Mouse (Mus musculus): ENCODE results near the gene Tcf7l2. TPM values are rescaled to one million over a fixed set of nuclear protein-coding genes. Genes with fewer than 3 reads are reported as not detected.

The Tcf7l2 gene
- polyA plus RNA-seq, 1 experiment from 2014 or later, result 215 TPM

DNA sequence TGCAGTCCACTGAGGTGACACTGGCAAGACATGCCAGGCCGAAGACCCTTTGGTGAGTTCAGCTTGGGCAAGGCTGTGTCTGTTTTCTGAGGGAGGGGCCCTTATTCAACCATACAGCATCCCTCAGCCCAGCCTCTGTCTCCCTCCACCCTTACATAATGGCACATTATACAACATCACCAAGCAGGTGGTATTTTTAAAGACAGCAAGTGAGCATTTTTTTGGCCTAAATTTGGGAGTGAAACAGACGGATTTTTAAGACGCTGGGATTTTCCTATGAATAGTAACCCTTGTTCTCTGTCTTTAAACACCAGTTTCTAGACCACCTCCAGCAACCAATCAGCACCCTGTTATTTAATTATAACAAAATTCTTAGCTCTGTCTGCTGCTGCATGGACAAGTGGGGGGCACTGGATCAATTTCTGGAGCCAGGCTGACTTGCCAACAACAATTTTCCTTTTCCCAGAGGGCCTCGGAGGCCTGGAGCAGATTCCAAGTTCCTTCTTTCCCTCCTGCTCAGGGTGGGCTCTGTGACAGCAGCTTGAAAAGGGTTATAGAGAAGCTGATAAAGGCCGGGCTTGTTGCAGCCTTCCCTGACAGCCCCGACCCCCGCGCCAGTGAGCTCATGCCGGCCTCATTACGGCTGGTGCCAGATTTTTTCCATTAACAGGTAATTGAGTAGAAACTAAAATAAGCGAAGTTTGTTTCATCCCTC lies 199.1 kb downstream of the Tcf7l2 start:
- no peak overlapping the region for H3K4me3 ChIP-seq
- 11% methylated on average over 11 of the region's 11 CpGs for WGBS
- no peaks in the 10 kb centered on the region for H3K36me3 ChIP-seq (ENCODE audit: poor library complexity, severe bottlenecking)
- peaks cover 40% of the 10 kb centered on the region for H3K27me3 ChIP-seq
- peaks cover 22% of the 10 kb centered on the region for H3K4me1 ChIP-seq
- 0 out of 2 replicates have a peak overlapping the region, but pooled peaks have one; percentile 35 for H3K27ac ChIP-seq
- no peaks in the 10 kb centered on the region for H3K9me3 ChIP-seq (replicated peaks)
- peak; percentile 94 for ATAC-seq
- no peak overlapping the region for H3K9ac ChIP-seq
- H3K4me2 ChIP-seq, result peak overlapping the region; percentile 38

- Histone ChIP-seq H3K4me2 (peak overlapping the region; percentile 38), H3K4me1 (peaks cover 22% of the 10 kb centered on the region), H3K27ac (peak overlapping the region; percentile 22; the same call in 1 of the 2 replicates), H3K4me3 (no peak overlapping the region), H3K36me3 (ENCODE audit: poor library complexity, severe bottlenecking) (no peaks in the 10 kb centered on the region), H3K27me3 (peaks cover 34% of the 10 kb centered on the region), H3K9ac (no peak overlapping the region), H3K9me3 (replicated peaks) (no peaks in the 10 kb centered on the region)
- ATAC-seq, result peak; percentile 76
- 38% methylated on average over 16 of the region's 16 CpGs for WGBS
Measured at GRCm38 (mm10) chr19:55941253-55942125, 199.9 kb downstream of the Tcf7l2 start.

DNA sequence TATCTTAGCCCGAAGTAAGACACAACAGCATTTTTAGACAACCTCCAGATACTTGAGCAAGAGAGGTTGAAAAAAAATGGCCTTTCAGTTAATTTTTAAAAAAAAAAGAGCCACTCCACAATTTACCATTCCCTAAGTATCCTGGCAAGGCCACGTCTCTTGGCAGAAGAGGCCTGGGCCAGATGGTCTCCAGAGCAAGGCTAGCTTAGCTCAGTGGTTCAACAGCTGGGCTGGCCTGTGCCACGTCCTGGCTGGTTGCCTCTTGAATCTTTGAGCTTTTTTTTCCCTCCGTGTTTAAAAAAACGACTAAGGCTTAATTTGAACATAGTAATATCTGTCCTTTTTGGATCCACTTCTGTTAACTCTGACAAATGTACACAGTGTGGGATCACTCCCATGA lies 209.8 kb downstream of the Tcf7l2 start:
- Histone ChIP-seq H3K9me3 (replicated peaks) (no peaks in the 10 kb centered on the region), H3K4me1 (peaks cover 17% of the 10 kb centered on the region), H3K4me2 (no peak overlapping the region), H3K36me3 (ENCODE audit: poor library complexity, severe bottlenecking) (no peaks in the 10 kb centered on the region), H3K9ac (no peak overlapping the region), H3K27me3 (peaks cover 12% of the 10 kb centered on the region; the same call in 1 of the 2 replicates), H3K4me3 (no peak overlapping the region), H3K27ac (no peak overlapping the region)
- WGBS, result 85% methylated on average over 5 of the region's 5 CpGs
- ATAC-seq, result no peak; the same call in 1 of the 2 replicates

DNA sequence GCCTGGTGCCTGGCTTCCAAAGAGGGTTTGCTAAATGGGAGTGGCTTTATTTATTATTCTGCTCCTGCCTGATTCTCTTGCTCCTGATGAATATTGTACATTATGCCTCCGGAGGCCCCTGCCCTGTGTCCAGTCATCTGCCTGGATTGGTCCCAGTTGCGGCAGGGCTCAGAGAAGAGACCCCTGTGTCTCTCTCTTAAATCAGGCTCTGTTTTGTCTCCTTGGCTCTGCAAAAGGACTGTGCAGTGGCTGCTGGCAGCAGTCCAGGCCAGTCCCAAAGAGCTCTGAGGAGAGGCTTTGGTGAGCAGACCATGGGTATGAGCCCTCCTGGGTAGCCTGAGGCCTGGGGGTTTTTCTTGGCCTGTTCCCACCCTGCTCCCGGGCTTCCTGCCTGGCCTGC lies 211.6 kb downstream of the Tcf7l2 start:
- WGBS, result 19% methylated on average over 3 of the region's 3 CpGs
- no peaks in the 10 kb centered on the region for H3K36me3 ChIP-seq (ENCODE audit: poor library complexity, severe bottlenecking)
- H3K4me1 ChIP-seq, result peaks cover 17% of the 10 kb centered on the region
- H3K4me3 ChIP-seq, result no peak overlapping the region
- H3K9ac ChIP-seq, result 0 out of 2 replicates have a peak overlapping the region, but pooled peaks have one; percentile 23
- no peaks in the 10 kb centered on the region for H3K9me3 ChIP-seq (replicated peaks)
- ATAC-seq, result peak; percentile 77
- peak overlapping the region; percentile 40 for H3K27ac ChIP-seq
- peaks cover 12% of the 10 kb centered on the region; the same call in 1 of the 2 replicates for H3K27me3 ChIP-seq
- H3K4me2 ChIP-seq, result no peak overlapping the region

GRCm38 (mm10) chr19:55955126-55955525 lies 213.5 kb downstream of the Tcf7l2 start:
- no peak overlapping the region for H3K4me2 ChIP-seq
- no peak for ATAC-seq
- H3K36me3 ChIP-seq (ENCODE audit: poor library complexity, severe bottlenecking), result no peaks in the 10 kb centered on the region
- no peak overlapping the region for H3K27ac ChIP-seq
- H3K9me3 ChIP-seq (replicated peaks), result peaks cover 6% of the 10 kb centered on the region
- peaks cover 17% of the 10 kb centered on the region for H3K4me1 ChIP-seq
- WGBS, result 83% methylated on average over 3 of the region's 3 CpGs
- H3K9ac ChIP-seq, result no peak overlapping the region
- H3K27me3 ChIP-seq, result no peaks in the 10 kb centered on the region
- no peak overlapping the region for H3K4me3 ChIP-seq

GRCm38 (mm10) chr19:55956745-55957144 lies 215.1 kb downstream of the Tcf7l2 start:
- no peak overlapping the region for H3K4me2 ChIP-seq
- 97% methylated on average over 6 of the region's 6 CpGs for WGBS
- ATAC-seq, result no peak

GRCm38 (mm10) chr19:55964421-55964820 lies 222.8 kb downstream of the Tcf7l2 start:
- ATAC-seq, result no peak
- no peaks in the 10 kb centered on the region for H3K36me3 ChIP-seq (ENCODE audit: poor library complexity, severe bottlenecking)
- H3K4me1 ChIP-seq, result peaks cover under 1% of the 10 kb centered on the region; the same call in 1 of the 2 replicates
- peaks cover 8% of the 10 kb centered on the region for H3K9me3 ChIP-seq (replicated peaks)
- H3K4me2 ChIP-seq, result no peak overlapping the region
- 0 out of 2 replicates have a peak, but pooled peaks cover 11% of the 10 kb centered on the region for H3K27me3 ChIP-seq
- H3K9ac ChIP-seq, result no peak overlapping the region
- H3K27ac ChIP-seq, result no peak overlapping the region
- H3K4me3 ChIP-seq, result no peak overlapping the region
- WGBS, result 96% methylated on average over 3 of the region's 3 CpGs

More at GRCm38 (mm10) chr19:55956745-55957144, 215.1 kb downstream of the Tcf7l2 start:
- Histone ChIP-seq H3K36me3 (ENCODE audit: poor library complexity, severe bottlenecking) (no peaks in the 10 kb centered on the region), H3K4me1 (peaks cover 17% of the 10 kb centered on the region), H3K27me3 (no peaks in the 10 kb centered on the region), H3K9ac (no peak overlapping the region), H3K27ac (no peak overlapping the region), H3K9me3 (replicated peaks) (peaks cover 6% of the 10 kb centered on the region), H3K4me3 (no peak overlapping the region)

DNA sequence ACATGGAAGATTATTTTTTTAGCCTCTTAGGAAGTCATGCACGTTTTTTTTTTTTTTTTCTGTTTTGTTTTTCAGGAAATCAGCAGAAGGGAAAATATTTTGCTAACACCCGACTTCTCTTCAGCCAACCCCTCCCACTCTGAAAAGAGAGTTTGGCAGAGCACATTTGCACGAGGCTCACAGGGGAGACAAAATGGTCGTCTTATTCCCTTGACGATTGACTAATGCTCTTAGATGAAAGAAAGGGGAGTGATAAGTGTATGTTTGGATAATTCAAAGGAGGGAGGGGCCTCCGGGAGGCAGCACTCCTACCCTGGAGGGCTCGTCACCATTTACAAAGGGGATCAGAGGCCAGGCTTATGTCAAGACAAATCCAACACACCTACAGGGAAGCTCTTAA lies 224.4 kb downstream of the Tcf7l2 start:
- no peak overlapping the region for H3K4me2 ChIP-seq
- no peaks in the 10 kb centered on the region for H3K36me3 ChIP-seq (ENCODE audit: poor library complexity, severe bottlenecking)
- no peak overlapping the region for H3K9ac ChIP-seq
- H3K4me3 ChIP-seq, result no peak overlapping the region
- H3K27me3 ChIP-seq, result 0 out of 2 replicates have a peak, but pooled peaks cover 11% of the 10 kb centered on the region
- H3K9me3 ChIP-seq (replicated peaks), result peaks cover 5% of the 10 kb centered on the region
- H3K4me1 ChIP-seq, result peaks cover 16% of the 10 kb centered on the region
- H3K27ac ChIP-seq, result no peak overlapping the region
- WGBS, result 39% methylated on average over 7 of the region's 7 CpGs
- ATAC-seq, result no peak

DNA sequence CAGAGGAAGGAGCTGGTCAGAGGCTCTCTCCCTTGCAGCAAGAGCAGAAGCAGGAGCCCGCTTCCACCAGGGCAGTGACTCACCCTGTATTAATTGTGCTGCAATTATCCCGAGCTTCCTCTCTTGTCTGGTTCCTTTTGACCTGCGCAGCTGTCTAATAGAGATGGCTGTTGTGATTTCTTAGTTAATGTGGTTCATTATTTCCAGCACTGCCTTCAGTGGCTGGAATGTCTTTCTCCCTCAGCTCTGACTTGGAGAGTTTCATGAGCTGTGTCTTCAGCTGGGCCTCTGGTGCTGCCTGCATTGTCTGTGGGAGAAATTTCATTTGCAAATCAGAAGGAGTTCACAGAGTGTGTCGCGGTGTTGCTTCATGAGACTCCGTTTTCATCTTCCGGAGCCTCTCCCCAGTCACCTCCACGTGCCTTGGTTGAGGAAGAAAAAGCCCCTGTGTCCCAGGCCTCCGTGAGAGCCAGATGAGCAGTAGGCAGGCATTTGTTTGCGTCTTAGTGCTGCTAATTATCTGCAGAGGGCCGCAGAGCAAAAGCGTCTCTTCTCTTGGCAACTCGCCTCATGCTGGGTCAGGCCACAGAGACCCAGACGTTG lies 228.4 kb downstream of the Tcf7l2 start:
- H3K9ac ChIP-seq, result no peak overlapping the region; the same call in 1 of the 2 replicates
- 2% methylated on average over 14 of the region's 14 CpGs for WGBS
- H3K4me2 ChIP-seq, result peak overlapping the region; percentile 29
- H3K4me1 ChIP-seq, result peaks cover 16% of the 10 kb centered on the region
- H3K27me3 ChIP-seq, result 0 out of 2 replicates have a peak, but pooled peaks cover 11% of the 10 kb centered on the region
- ATAC-seq, result peak; percentile 33; the same call in 1 of the 2 replicates
- H3K4me3 ChIP-seq, result no peak overlapping the region
- no peaks in the 10 kb centered on the region for H3K9me3 ChIP-seq (replicated peaks)
- peak overlapping the region; percentile 31; the same call in 1 of the 2 replicates for H3K27ac ChIP-seq
- no peaks in the 10 kb centered on the region for H3K36me3 ChIP-seq (ENCODE audit: poor library complexity, severe bottlenecking)

- Histone ChIP-seq H3K4me2 (no peak overlapping the region), H3K27me3 (no peaks in the 10 kb centered on the region), H3K27ac (no peak overlapping the region), H3K4me1 (no peaks in the 10 kb centered on the region), H3K4me3 (no peak overlapping the region), H3K9me3 (replicated peaks) (no peaks in the 10 kb centered on the region), H3K36me3 (ENCODE audit: poor library complexity, severe bottlenecking) (no peaks in the 10 kb centered on the region), H3K9ac (no peak overlapping the region)
- 93% methylated on average over 9 of the region's 9 CpGs for WGBS
- ATAC-seq, result no peak
Measured at GRCm38 (mm10) chr19:55976073-55976472, 234.5 kb downstream of the Tcf7l2 start.
